Mouse (Mus musculus) lung, embryonic 14.5 days (tissue): ENCODE measurements around the gene Slc6a8. TPM values are rescaled to one million over a fixed set of nuclear protein-coding genes. Genes with fewer than 3 reads are reported as not detected.
A peak's percentile ranks its signal among the peaks of the same experiment; 100 is the strongest.

Experiments used
- ATAC-seq: fragments of 200-750 bp; cut with Nextera tagmentation; 2 replicates; pipeline ENCODE4 v1.8.0; 2017; ENCODE audit warnings: mild to moderate bottlenecking, moderate TSS enrichment, moderate library complexity; ENCODE audit not compliant: insufficient read depth
- DNase-seq: peaks from one replicate; pipeline ENCODE4 v3.0.0-alpha.2; 2015
- H3K27ac ChIP-seq: fragments of 300-500 bp; sonication (generic); 2 replicates; pipeline ENCODE4 v1.5.1; 2014; ENCODE audit warnings: low read depth, mild to moderate bottlenecking, moderate library complexity
- H3K27me3 ChIP-seq: fragments of 300-500 bp; sonication (generic); 2 replicates; pipeline ENCODE4 v1.6.1; 2014; ENCODE audit warnings: low read length, control low read depth; ENCODE audit not compliant: insufficient read depth
- H3K36me3 ChIP-seq: fragments of 300-500 bp; sonication (generic); 2 replicates; pipeline ENCODE4 v1.6.1; 2014; ENCODE audit warnings: control low read depth; ENCODE audit not compliant: insufficient read depth
- H3K4me1 ChIP-seq: fragments of 300-500 bp; sonication (generic); 2 replicates; pipeline ENCODE4 v1.6.1; 2014; ENCODE audit warnings: antibody characterized with exemption, control low read depth; ENCODE audit not compliant: insufficient read depth
- H3K4me2 ChIP-seq: fragments of 300-500 bp; sonication (generic); 2 replicates; pipeline ENCODE4 v1.6.1; 2014; ENCODE audit warnings: mild to moderate bottlenecking
- H3K4me3 ChIP-seq: fragments of 300-500 bp; sonication (generic); 2 replicates; pipeline ENCODE4 v1.5.1; 2014; ENCODE audit warnings: low read depth, low read length
- H3K9ac ChIP-seq: fragments of 300-500 bp; sonication (generic); 2 replicates; pipeline ENCODE4 v1.6.1; 2014
- H3K9me3 ChIP-seq: fragments of 300-500 bp; sonication (generic); 2 replicates; pipeline ENCODE4 v1.6.1; 2016; ENCODE audit warnings: low read depth, low read length, control low read depth
- CTCF ChIP-seq: IDR thresholded peaks from 2 replicates; pipeline ENCODE4 v1.5.1; 2016; ENCODE audit warnings: antibody characterized with exemption, low read depth
- WGBS: fragments of 180-500 bp; shearing (Covaris S2); extraction: QIAGEN DNeasy Blood & Tissue Kit; methylation state at CpG from one replicate; pipeline ENCODE4 v1.1.7; 2014; 5-methylcytosine and 5-hydroxymethylcytosine counted together
- polyA plus RNA-seq: library from polyadenylated mRNA; unstranded; fragments of >200 nt; fragmentation: Nextera tagmentation; extraction: Ambion mirVana; gene quantifications from 2 replicates; pipeline ENCODE4 v1.2.1, GENCODE M21; 2014

Slc6a8 gene
- polyA plus RNA-seq, 1 experiment from 2014 or later, result 10.6 TPM

GRCm38 (mm10) chrX:73684978-73685377, 12.0 kb downstream of the Slc6a8 start:
- Histone ChIP-seq H3K36me3 (peaks cover 64% of the 10 kb centered on the region), H3K4me1 (no peaks in the 10 kb centered on the region), H3K27ac (no peak overlapping the region), H3K4me2 (no peak overlapping the region), H3K9ac (no peak overlapping the region), H3K4me3 (no peak overlapping the region), H3K9me3 (no peaks in the 10 kb centered on the region), H3K27me3 (no peaks in the 10 kb centered on the region)
- DNase-seq, result no peak
- no peak for TF ChIP-seq CTCF
- no peak for ATAC-seq

- WGBS, result 72% methylated on average over 3 of the region's 3 CpGs
- no peaks in the 10 kb centered on the region for H3K27me3 ChIP-seq
- ATAC-seq, result no peak
- peaks cover 59% of the 10 kb centered on the region; the same call in 1 of the 2 replicates for H3K36me3 ChIP-seq
- no peak overlapping the region for H3K4me3 ChIP-seq
- DNase-seq, result no peak
- no peaks in the 10 kb centered on the region for H3K9me3 ChIP-seq
- TF ChIP-seq CTCF, result no peak
- H3K4me2 ChIP-seq, result no peak overlapping the region
- no peak overlapping the region for H3K9ac ChIP-seq
- no peak overlapping the region for H3K27ac ChIP-seq
- H3K4me1 ChIP-seq, result no peaks in the 10 kb centered on the region
Measured at GRCm38 (mm10) chrX:73685629-73686028, 12.7 kb downstream of the Slc6a8 start.

- Histone ChIP-seq H3K36me3 (peaks cover 42% of the 10 kb centered on the region; the same call in 1 of the 2 replicates), H3K4me1 (no peaks in the 10 kb centered on the region), H3K4me3 (no peak overlapping the region), H3K9me3 (no peaks in the 10 kb centered on the region), H3K27me3 (no peaks in the 10 kb centered on the region), H3K27ac (no peak overlapping the region), H3K9ac (no peak overlapping the region), H3K4me2 (no peak overlapping the region)
- peak; percentile 64 for DNase-seq
- 63% methylated on average over 5 of the region's 5 CpGs for WGBS
- ATAC-seq, result peak; percentile 63; the same call in 1 of the 2 replicates
- peak; percentile 71 for TF ChIP-seq CTCF
Measured at GRCm38 (mm10) chrX:73690917-73691629, 18.1 kb downstream of the Slc6a8 start.

- ATAC-seq, result no peak
- H3K27ac ChIP-seq, result no peak overlapping the region
- H3K9ac ChIP-seq, result no peak overlapping the region
- no peaks in the 10 kb centered on the region for H3K27me3 ChIP-seq
- peaks cover 13% of the 10 kb centered on the region for H3K36me3 ChIP-seq
- DNase-seq, result peak; percentile 4
- WGBS, result 64% methylated on average over 1 of the region's 1 CpGs
- TF ChIP-seq CTCF, result peak; percentile 26; the same call in 1 of the 2 replicates
- no peak overlapping the region for H3K4me2 ChIP-seq
- H3K4me1 ChIP-seq, result no peaks in the 10 kb centered on the region
- no peaks in the 10 kb centered on the region for H3K9me3 ChIP-seq
- no peak overlapping the region for H3K4me3 ChIP-seq
Measured at GRCm38 (mm10) chrX:73700472-73700871, 27.5 kb downstream of the Slc6a8 start.

GRCm38 (mm10) chrX:73715476-73716108, 42.6 kb downstream of the Slc6a8 start:
- DNase-seq (peak; percentile 59), ATAC-seq (peak; percentile 55)
- Histone ChIP-seq H3K4me3 (peak overlapping the region; percentile 56), H3K36me3 (peaks cover 23% of the 10 kb centered on the region; the same call in 1 of the 2 replicates), H3K9ac (peak overlapping the region; percentile 62), H3K27me3 (no peaks in the 10 kb centered on the region), H3K27ac (peak overlapping the region; percentile 51), H3K9me3 (no peaks in the 10 kb centered on the region), H3K4me1 (no peaks in the 10 kb centered on the region), H3K4me2 (peak overlapping the region; percentile 66)
- TF ChIP-seq CTCF, result peak; percentile 23; the same call in 1 of the 2 replicates
- WGBS, result 14% methylated on average over 21 of the region's 21 CpGs

GRCm38 (mm10) chrX:73716109-73716661, 43.2 kb downstream of the Slc6a8 start, which contains the start of the genes Bcap31 and Abcd1:
Gene Bcap31, minus strand, starts transcription at chrX:73716175.
Gene Abcd1, plus strand, starts transcription at chrX:73716597.
- ATAC-seq (peak; percentile 94), DNase-seq (peak; percentile 98)
- H3K27me3 ChIP-seq, result no peaks in the 10 kb centered on the region
- H3K4me3 ChIP-seq, result peak within 1 kb of the TSS; percentile 56
- H3K4me2 ChIP-seq, result peak within 1 kb of the TSS; percentile 67
- TF ChIP-seq CTCF, result 0 out of 2 replicates have a peak, but pooled peaks have one; percentile 14
- no peaks in the 10 kb centered on the region for H3K9me3 ChIP-seq
- 17% methylated on average over 38 of the region's 45 CpGs for WGBS
- peak within 1 kb of the TSS; percentile 76 for H3K27ac ChIP-seq
- peaks cover 23% of the 10 kb centered on the region; the same call in 1 of the 2 replicates for H3K36me3 ChIP-seq
- peak within 1 kb of the TSS; percentile 62 for H3K9ac ChIP-seq
- no peaks in the 10 kb centered on the region for H3K4me1 ChIP-seq
